Mouse (Mus musculus): ENCODE results near the gene Grwd1. TPM values are rescaled to one million over a fixed set of nuclear protein-coding genes. Genes with fewer than 3 reads are reported as not detected.

The Grwd1 gene
- polyA plus RNA-seq, 1 experiment = 15.2 TPM

GRCm38 (mm10) chr7:45793240-45793639 is 37.5 kb downstream of the Grwd1 start:
- Histone ChIP-seq H3K4me1 (ENCODE audit: control insufficient read depth, insufficient read depth, insufficient read length) (peaks cover 5% of the 10 kb centered on the region; the same call in 1 of the 2 replicates), H3K4me3 (ENCODE audit: extremely low read depth, insufficient read depth, insufficient read length) (no peak overlapping the region), H3K27ac (ENCODE audit: insufficient read depth, low read length) (no peak overlapping the region), H3K27me3 (ENCODE audit: control insufficient read depth, insufficient read depth, low read length) (peaks cover 10% of the 10 kb centered on the region), H3K36me3 (ENCODE audit: control insufficient read depth, insufficient read depth, low read length) (no peaks in the 10 kb centered on the region)
- 80% methylated on average over 20 of the region's 24 CpGs for WGBS
- TF ChIP-seq CTCF (IDR thresholded peaks at IDR 0.05; ENCODE audit: extremely low read depth, insufficient read depth, insufficient read length, insufficient replicate concordance) = no peak
- TF ChIP-seq POLR2A (IDR thresholded peaks at IDR 0.05; ENCODE audit: low read depth, low read length) = no peak
- DNase-seq (ENCODE audit: low read depth in 1 of 2, low spot score in 2 of 2) = no peak

- H3K27me3 ChIP-seq (ENCODE audit: control insufficient read depth, insufficient read depth, low read length) = peaks cover 1% of the 10 kb centered on the region; the same call in 1 of the 2 replicates
- DNase-seq (ENCODE audit: low read depth in 1 of 2, low spot score in 2 of 2) = no peak
These were observed 38.8 kb downstream of the Grwd1 start for GRCm38 (mm10) chr7:45791756-45792490.

GRCm38 (mm10) chr7:45790721-45791120 is 40.0 kb downstream of the Grwd1 start:
- no peak for DNase-seq (ENCODE audit: low read depth in 1 of 2, low spot score in 2 of 2)
- Histone ChIP-seq H3K27me3 (ENCODE audit: control insufficient read depth, insufficient read depth, low read length) (peaks cover 3% of the 10 kb centered on the region), H3K4me1 (ENCODE audit: control insufficient read depth, insufficient read depth, insufficient read length) (peaks cover 3% of the 10 kb centered on the region; the same call in 1 of the 2 replicates), H3K27ac (ENCODE audit: insufficient read depth, low read length) (no peak overlapping the region), H3K36me3 (ENCODE audit: control insufficient read depth, insufficient read depth, low read length) (no peaks in the 10 kb centered on the region), H3K4me3 (ENCODE audit: extremely low read depth, insufficient read depth, insufficient read length) (no peak overlapping the region)
- 69% methylated on average over 6 of the region's 6 CpGs for WGBS
- no peak for TF ChIP-seq POLR2A (IDR thresholded peaks at IDR 0.05; ENCODE audit: low read depth, low read length)
- TF ChIP-seq CTCF (IDR thresholded peaks at IDR 0.05; ENCODE audit: extremely low read depth, insufficient read depth, insufficient read length, insufficient replicate concordance) = no peak

More at GRCm38 (mm10) chr7:45791756-45792490, 38.8 kb downstream of the Grwd1 start:
- 75% methylated on average over 17 of the region's 17 CpGs for WGBS
- Histone ChIP-seq H3K27ac (ENCODE audit: insufficient read depth, low read length) (no peak overlapping the region), H3K4me1 (ENCODE audit: control insufficient read depth, insufficient read depth, insufficient read length) (no peaks in the 10 kb centered on the region; the same call in 1 of the 2 replicates), H3K36me3 (ENCODE audit: control insufficient read depth, insufficient read depth, low read length) (no peaks in the 10 kb centered on the region), H3K4me3 (ENCODE audit: extremely low read depth, insufficient read depth, insufficient read length) (no peak overlapping the region)
- TF ChIP-seq CTCF (IDR thresholded peaks at IDR 0.05; ENCODE audit: extremely low read depth, insufficient read depth, insufficient read length, insufficient replicate concordance) (no peak), POLR2A (IDR thresholded peaks at IDR 0.05; ENCODE audit: low read depth, low read length) (no peak)

- TF ChIP-seq CTCF (IDR thresholded peaks at IDR 0.05; ENCODE audit: extremely low read depth, insufficient read depth, insufficient read length, insufficient replicate concordance) (no peak), POLR2A (IDR thresholded peaks at IDR 0.05; ENCODE audit: low read depth, low read length) (no peak)
- H3K27me3 ChIP-seq (ENCODE audit: control insufficient read depth, insufficient read depth, low read length) = peaks cover 12% of the 10 kb centered on the region
- H3K4me1 ChIP-seq (ENCODE audit: control insufficient read depth, insufficient read depth, insufficient read length) = peaks cover 11% of the 10 kb centered on the region
- no peak overlapping the region for H3K27ac ChIP-seq (ENCODE audit: insufficient read depth, low read length)
- 86% methylated on average over 22 of the region's 22 CpGs for WGBS
- H3K36me3 ChIP-seq (ENCODE audit: control insufficient read depth, insufficient read depth, low read length) = no peaks in the 10 kb centered on the region
- no peak for DNase-seq (ENCODE audit: low read depth in 1 of 2, low spot score in 2 of 2)
- H3K4me3 ChIP-seq (ENCODE audit: extremely low read depth, insufficient read depth, insufficient read length) = no peak overlapping the region
These were observed 43.1 kb downstream of the Grwd1 start for GRCm38 (mm10) chr7:45787642-45788041.

GRCm38 (mm10) chr7:45786661-45787413 is 43.9 kb downstream of the Grwd1 start:
- H3K36me3 ChIP-seq (ENCODE audit: control insufficient read depth, insufficient read depth, low read length) = no peaks in the 10 kb centered on the region
- DNase-seq (ENCODE audit: low read depth in 1 of 2, low spot score in 2 of 2) = no peak
- 31% methylated on average over 17 of the region's 17 CpGs for WGBS
- H3K4me3 ChIP-seq (ENCODE audit: extremely low read depth, insufficient read depth, insufficient read length) = no peak overlapping the region
- no peak for TF ChIP-seq CTCF (IDR thresholded peaks at IDR 0.05; ENCODE audit: extremely low read depth, insufficient read depth, insufficient read length, insufficient replicate concordance)
- no peak for TF ChIP-seq POLR2A (IDR thresholded peaks at IDR 0.05; ENCODE audit: low read depth, low read length)
- H3K27me3 ChIP-seq (ENCODE audit: control insufficient read depth, insufficient read depth, low read length) = peaks cover 12% of the 10 kb centered on the region
- H3K4me1 ChIP-seq (ENCODE audit: control insufficient read depth, insufficient read depth, insufficient read length) = peaks cover 11% of the 10 kb centered on the region
- no peak overlapping the region for H3K27ac ChIP-seq (ENCODE audit: insufficient read depth, low read length)

- no peak for TF ChIP-seq POLR2A (IDR thresholded peaks at IDR 0.05; ENCODE audit: low read depth, low read length)
- no peak for TF ChIP-seq CTCF (IDR thresholded peaks at IDR 0.05; ENCODE audit: extremely low read depth, insufficient read depth, insufficient read length, insufficient replicate concordance)
These were observed 44.6 kb downstream of the Grwd1 start for GRCm38 (mm10) chr7:45786136-45786578.

More at GRCm38 (mm10) chr7:45786136-45786578, 44.6 kb downstream of the Grwd1 start:
- Histone ChIP-seq H3K4me1 (ENCODE audit: control insufficient read depth, insufficient read depth, insufficient read length) (peaks cover 11% of the 10 kb centered on the region), H3K36me3 (ENCODE audit: control insufficient read depth, insufficient read depth, low read length) (no peaks in the 10 kb centered on the region), H3K27ac (ENCODE audit: insufficient read depth, low read length) (no peak overlapping the region), H3K27me3 (ENCODE audit: control insufficient read depth, insufficient read depth, low read length) (peaks cover 12% of the 10 kb centered on the region), H3K4me3 (ENCODE audit: extremely low read depth, insufficient read depth, insufficient read length) (no peak overlapping the region)
- DNase-seq (ENCODE audit: low read depth in 1 of 2, low spot score in 2 of 2) = no peak
- WGBS = 9% methylated on average over 14 of the region's 14 CpGs
